Mouse (Mus musculus): ENCODE results near the gene Galntl6. TPM values are rescaled to one million over a fixed set of nuclear protein-coding genes. Genes with fewer than 3 reads are reported as not detected.

Gene Galntl6
- polyA plus RNA-seq, 1 experiment from 2014 or later, result not detected

- Histone ChIP-seq H3K4me2 (ENCODE audit: low read depth, low read length) (no peak overlapping the region), H3K27ac (ENCODE audit: low read length) (no peak overlapping the region), H3K27me3 (ENCODE audit: control insufficient read depth, insufficient read depth, low read depth, low read length) (no peaks in the 10 kb centered on the region), H3K36me3 (ENCODE audit: control insufficient read depth, insufficient read depth) (no peaks in the 10 kb centered on the region), H3K9ac (ENCODE audit: low read depth, low read length) (no peak overlapping the region), H3K4me3 (ENCODE audit: low read depth, low read length) (no peak overlapping the region), H3K4me1 (ENCODE audit: control insufficient read depth, low read depth, low read length) (no peaks in the 10 kb centered on the region), H3K9me3 (replicated peaks; ENCODE audit: control insufficient read depth, low read length) (no peaks in the 10 kb centered on the region)
- no peak for ATAC-seq (ENCODE audit: low read depth)
- 58% methylated on average over 4 of the region's 4 CpGs for WGBS (ENCODE audit: insufficient replicate concordance)
These were observed 1107.3 kb downstream of the Galntl6 start for GRCm38 (mm10) chr8:57805094-57805493.

- WGBS (ENCODE audit: insufficient replicate concordance), result 73% methylated on average over 8 of the region's 8 CpGs
- H3K36me3 ChIP-seq (ENCODE audit: control insufficient read depth, insufficient read depth), result no peaks in the 10 kb centered on the region
These were observed 1108.6 kb downstream of the Galntl6 start for GRCm38 (mm10) chr8:57803821-57804220.

GRCm38 (mm10) chr8:57801197-57801596 is 1111.2 kb downstream of the Galntl6 start:
- no peak overlapping the region for H3K27ac ChIP-seq (ENCODE audit: low read length)
- H3K4me1 ChIP-seq (ENCODE audit: control insufficient read depth, low read depth, low read length), result no peaks in the 10 kb centered on the region; the same call in 1 of the 2 replicates
- no peaks in the 10 kb centered on the region for H3K9me3 ChIP-seq (replicated peaks; ENCODE audit: control insufficient read depth, low read length)
- no peaks in the 10 kb centered on the region for H3K27me3 ChIP-seq (ENCODE audit: control insufficient read depth, insufficient read depth, low read depth, low read length)
- ATAC-seq (ENCODE audit: low read depth), result peak; percentile 51
- no peak overlapping the region for H3K9ac ChIP-seq (ENCODE audit: low read depth, low read length)
- H3K4me2 ChIP-seq (ENCODE audit: low read depth, low read length), result no peak overlapping the region
- H3K4me3 ChIP-seq (ENCODE audit: low read depth, low read length), result no peak overlapping the region
- H3K36me3 ChIP-seq (ENCODE audit: control insufficient read depth, insufficient read depth), result no peaks in the 10 kb centered on the region
- 18% methylated on average over 4 of the region's 4 CpGs for WGBS (ENCODE audit: insufficient replicate concordance)

More at GRCm38 (mm10) chr8:57803821-57804220, 1108.6 kb downstream of the Galntl6 start:
- Histone ChIP-seq H3K4me2 (ENCODE audit: low read depth, low read length) (no peak overlapping the region), H3K9me3 (replicated peaks; ENCODE audit: control insufficient read depth, low read length) (no peaks in the 10 kb centered on the region), H3K27ac (ENCODE audit: low read length) (no peak overlapping the region), H3K4me3 (ENCODE audit: low read depth, low read length) (no peak overlapping the region), H3K4me1 (ENCODE audit: control insufficient read depth, low read depth, low read length) (no peaks in the 10 kb centered on the region; the same call in 1 of the 2 replicates), H3K9ac (ENCODE audit: low read depth, low read length) (no peak overlapping the region), H3K27me3 (ENCODE audit: control insufficient read depth, insufficient read depth, low read depth, low read length) (no peaks in the 10 kb centered on the region)
- ATAC-seq (ENCODE audit: low read depth), result no peak

GRCm38 (mm10) chr8:57800327-57800726 is 1112.1 kb downstream of the Galntl6 start:
- peak overlapping the region; percentile 47 for H3K4me3 ChIP-seq (ENCODE audit: low read depth, low read length)
- no peak overlapping the region for H3K27ac ChIP-seq (ENCODE audit: low read length)
- peak overlapping the region; percentile 63 for H3K4me2 ChIP-seq (ENCODE audit: low read depth, low read length)
- H3K27me3 ChIP-seq (ENCODE audit: control insufficient read depth, insufficient read depth, low read depth, low read length), result no peaks in the 10 kb centered on the region
- 14% methylated on average over 4 of the region's 4 CpGs for WGBS (ENCODE audit: insufficient replicate concordance)
- H3K36me3 ChIP-seq (ENCODE audit: control insufficient read depth, insufficient read depth), result no peaks in the 10 kb centered on the region
- no peaks in the 10 kb centered on the region for H3K9me3 ChIP-seq (replicated peaks; ENCODE audit: control insufficient read depth, low read length)
- no peak overlapping the region; the same call in 1 of the 2 replicates for H3K9ac ChIP-seq (ENCODE audit: low read depth, low read length)
- H3K4me1 ChIP-seq (ENCODE audit: control insufficient read depth, low read depth, low read length), result no peaks in the 10 kb centered on the region; the same call in 1 of the 2 replicates
- peak; percentile 51; the same call in 1 of the 2 replicates for ATAC-seq (ENCODE audit: low read depth)

GRCm38 (mm10) chr8:57799797-57800204 is 1112.6 kb downstream of the Galntl6 start:
- Histone ChIP-seq H3K4me2 (ENCODE audit: low read depth, low read length) (peak overlapping the region; percentile 63), H3K4me1 (ENCODE audit: control insufficient read depth, low read depth, low read length) (no peaks in the 10 kb centered on the region; the same call in 1 of the 2 replicates), H3K4me3 (ENCODE audit: low read depth, low read length) (peak overlapping the region; percentile 47), H3K9ac (ENCODE audit: low read depth, low read length) (peak overlapping the region; percentile 37), H3K9me3 (replicated peaks; ENCODE audit: control insufficient read depth, low read length) (no peaks in the 10 kb centered on the region), H3K27me3 (ENCODE audit: control insufficient read depth, insufficient read depth, low read depth, low read length) (no peaks in the 10 kb centered on the region), H3K36me3 (ENCODE audit: control insufficient read depth, insufficient read depth) (no peaks in the 10 kb centered on the region), H3K27ac (ENCODE audit: low read length) (no peak overlapping the region)
- WGBS (ENCODE audit: insufficient replicate concordance), result 9% methylated on average over 12 of the region's 12 CpGs
- peak; percentile 67 for ATAC-seq (ENCODE audit: low read depth)

- no peaks in the 10 kb centered on the region for H3K9me3 ChIP-seq (replicated peaks; ENCODE audit: control insufficient read depth, low read length)
- no peaks in the 10 kb centered on the region for H3K36me3 ChIP-seq (ENCODE audit: control insufficient read depth, insufficient read depth)
- no peak overlapping the region for H3K27ac ChIP-seq (ENCODE audit: low read length)
- 33% methylated on average over 4 of the region's 4 CpGs for whole genome bisulfite sequencing (ENCODE audit: insufficient replicate concordance)
- H3K9ac ChIP-seq (ENCODE audit: low read depth, low read length), result no peak overlapping the region
- no peak overlapping the region for H3K4me3 ChIP-seq (ENCODE audit: low read depth, low read length)
- H3K4me1 ChIP-seq (ENCODE audit: control insufficient read depth, low read depth, low read length), result no peaks in the 10 kb centered on the region
- no peak for ATAC-seq (ENCODE audit: low read depth)
- H3K4me2 ChIP-seq (ENCODE audit: low read depth, low read length), result no peak overlapping the region
- H3K27me3 ChIP-seq (ENCODE audit: control insufficient read depth, insufficient read depth, low read depth, low read length), result no peaks in the 10 kb centered on the region
These were observed 1119.0 kb downstream of the Galntl6 start for GRCm38 (mm10) chr8:57793455-57793854.

GRCm38 (mm10) chr8:57792246-57792645 is 1120.2 kb downstream of the Galntl6 start:
- no peaks in the 10 kb centered on the region for H3K4me1 ChIP-seq (ENCODE audit: control insufficient read depth, low read depth, low read length)
- H3K9ac ChIP-seq (ENCODE audit: low read depth, low read length), result no peak overlapping the region
- ATAC-seq (ENCODE audit: low read depth), result no peak
- no peaks in the 10 kb centered on the region for H3K27me3 ChIP-seq (ENCODE audit: control insufficient read depth, insufficient read depth, low read depth, low read length)
- H3K4me2 ChIP-seq (ENCODE audit: low read depth, low read length), result no peak overlapping the region
- WGBS (ENCODE audit: insufficient replicate concordance), result 65% methylated on average over 7 of the region's 7 CpGs
- H3K27ac ChIP-seq (ENCODE audit: low read length), result no peak overlapping the region
- no peak overlapping the region for H3K4me3 ChIP-seq (ENCODE audit: low read depth, low read length)
- H3K9me3 ChIP-seq (replicated peaks; ENCODE audit: control insufficient read depth, low read length), result no peaks in the 10 kb centered on the region
- no peaks in the 10 kb centered on the region for H3K36me3 ChIP-seq (ENCODE audit: control insufficient read depth, insufficient read depth)

GRCm38 (mm10) chr8:57791309-57791721 is 1121.1 kb downstream of the Galntl6 start:
- no peaks in the 10 kb centered on the region for H3K36me3 ChIP-seq (ENCODE audit: control insufficient read depth, insufficient read depth)
- no peaks in the 10 kb centered on the region for H3K9me3 ChIP-seq (replicated peaks; ENCODE audit: control insufficient read depth, low read length)
- ATAC-seq (ENCODE audit: low read depth), result no peak
- H3K27me3 ChIP-seq (ENCODE audit: control insufficient read depth, insufficient read depth, low read depth, low read length), result no peaks in the 10 kb centered on the region
- no peak overlapping the region for H3K27ac ChIP-seq (ENCODE audit: low read length)
- 10% methylated on average over 5 of the region's 5 CpGs for WGBS (ENCODE audit: insufficient replicate concordance)
- H3K4me1 ChIP-seq (ENCODE audit: control insufficient read depth, low read depth, low read length), result no peaks in the 10 kb centered on the region
- H3K9ac ChIP-seq (ENCODE audit: low read depth, low read length), result no peak overlapping the region
- H3K4me3 ChIP-seq (ENCODE audit: low read depth, low read length), result no peak overlapping the region
- no peak overlapping the region for H3K4me2 ChIP-seq (ENCODE audit: low read depth, low read length)

- Histone ChIP-seq H3K9me3 (replicated peaks; ENCODE audit: control insufficient read depth, low read length) (no peaks in the 10 kb centered on the region), H3K9ac (ENCODE audit: low read depth, low read length) (no peak overlapping the region), H3K4me2 (ENCODE audit: low read depth, low read length) (no peak overlapping the region), H3K27me3 (ENCODE audit: control insufficient read depth, insufficient read depth, low read depth, low read length) (no peaks in the 10 kb centered on the region), H3K27ac (ENCODE audit: low read length) (no peak overlapping the region), H3K4me3 (ENCODE audit: low read depth, low read length) (no peak overlapping the region), H3K36me3 (ENCODE audit: control insufficient read depth, insufficient read depth) (no peaks in the 10 kb centered on the region), H3K4me1 (ENCODE audit: control insufficient read depth, low read depth, low read length) (no peaks in the 10 kb centered on the region)
- 60% methylated on average over 7 of the region's 7 CpGs for WGBS (ENCODE audit: insufficient replicate concordance)
- ATAC-seq (ENCODE audit: low read depth), result no peak
These were observed 1132.9 kb downstream of the Galntl6 start for GRCm38 (mm10) chr8:57779551-57779950.

All from liver, embryonic 16.5 days (tissue).